In the genomic region with DNA sequence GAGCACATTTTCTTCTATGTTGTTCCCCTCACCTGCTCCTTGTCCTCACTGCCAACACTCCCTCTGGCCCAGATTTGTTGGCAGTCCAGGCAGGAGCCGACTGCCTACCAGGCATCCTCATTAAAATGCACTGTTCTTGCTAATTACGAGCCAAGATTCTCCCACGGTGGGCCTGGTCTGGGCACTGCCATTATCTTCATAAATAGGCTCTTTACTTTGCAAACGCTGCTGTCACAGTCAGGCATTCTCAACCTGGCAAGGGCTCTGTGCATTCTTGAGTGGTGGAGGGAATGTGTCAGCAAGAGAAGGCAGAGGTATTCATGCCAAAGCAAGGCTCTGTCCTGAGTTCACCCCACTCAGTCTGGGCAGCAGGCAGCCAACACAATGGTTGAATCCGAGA, we compare ENCODE assay signal across 9 mouse cellular contexts. TPM values are rescaled to one million over a fixed set of nuclear protein-coding genes. Genes with fewer than 3 reads are reported as not detected.
DNase-seq lines count a peak whose midpoint lies in the region; ATAC-seq and TF ChIP-seq lines count a peak whose summit lies in the region.
"Had no signal": no experiment of that assay in that cellular context is flagged by ENCODE, and none has a peak within 500 bp of the region (broad histone marks: within the 10 kb centered on the region; RNA-seq: fewer than 3 reads in every experiment).

No protein-coding gene starts in this region.

- intact Hi-C loops in gastrocnemius, adult 2 months (cut with DNase I) = no loop called here

- no peak; the same call in 1 of the 2 replicates for TF ChIP-seq CTCF in gastrocnemius, adult 2 months (IDR thresholded peaks at IDR 0.05)
- TF ChIP-seq CTCF in lung, postnatal 0 days (IDR thresholded peaks at IDR 0.05) = no peak
- no peak for TF ChIP-seq CTCF in thymus, adult 2 months (IDR thresholded peaks at IDR 0.05; ENCODE audit: borderline replicate concordance, control insufficient read depth, extremely low read depth, insufficient read depth, low read length, poor library complexity)

- H3K4me1 ChIP-seq in lung, postnatal 0 days (ENCODE audit: insufficient read depth, low read depth, low read length) = peaks cover 12% of the 10 kb centered on the region
- peaks cover 5% of the 10 kb centered on the region for H3K4me1 ChIP-seq in thymus, adult 2 months (replicated peaks; ENCODE audit: control insufficient read depth, insufficient read depth, low read length)

- DNase-seq in adrenal gland, postnatal 36 days = peak; percentile 27 to 40
- peak; percentile 96 for DNase-seq in cerebellum, adult 9-10 months
- peak; percentile 72 for DNase-seq in gastrocnemius, adult 2 months
- peak; percentile 64 to 65 for DNase-seq in kidney, postnatal 36 days
- DNase-seq in lung, postnatal 0 days (ENCODE audit: low spot score) = peak; percentile 65
- DNase-seq in telencephalon, adult 2 months (ENCODE audit: low read depth, low spot score) = peak; percentile 91
- DNase-seq in thymus, adult 2 months = no peak
- no peak for DNase-seq in natural killer cell, adult 2 months (ENCODE audit: low spot score in 2 of 2)

- no peaks in the 10 kb centered on the region for H3K27me3 ChIP-seq in lung, postnatal 0 days (replicated peaks; ENCODE audit: insufficient read depth, low read length)
- H3K27me3 ChIP-seq in thymus, adult 2 months (ENCODE audit: control insufficient read depth, insufficient read depth, low read length) = no peaks in the 10 kb centered on the region

- no peak overlapping the region for H3K9ac ChIP-seq in lung, postnatal 0 days (replicated peaks; ENCODE audit: low read depth)

- 37% methylated on average over 5 of the region's 5 CpGs for WGBS in lung, postnatal 0 days
- WGBS in thymus, adult 2 months = 88% methylated on average over 5 of the region's 5 CpGs

- no peaks in the 10 kb centered on the region for H3K36me3 ChIP-seq in lung, postnatal 0 days (ENCODE audit: insufficient read depth, low read length)
- H3K36me3 ChIP-seq in thymus, adult 2 months (ENCODE audit: control insufficient read depth, insufficient read depth, low read length) = no peaks in the 10 kb centered on the region

- peak; percentile 25; the same call in 1 of the 2 replicates for TF ChIP-seq EP300 in lung, postnatal 0 days (IDR thresholded peaks at IDR 0.05)

- H3K27ac ChIP-seq in gastrocnemius, adult 2 months = peak overlapping the region; percentile 81
- H3K27ac ChIP-seq in lung, postnatal 0 days (ENCODE audit: low read length) = peak overlapping the region; percentile 33; the same call in 1 of the 2 replicates
- no peak overlapping the region; the same call in 1 of the 2 replicates for H3K27ac ChIP-seq in thymus, adult 2 months (ENCODE audit: control insufficient read depth, insufficient read depth, low read length)

- H3K4me3 ChIP-seq in gastrocnemius, adult 2 months = peak overlapping the region; percentile 48
- H3K4me3 ChIP-seq in lung, postnatal 0 days (ENCODE audit: low read depth, low read length) = no peak overlapping the region
- H3K4me3 ChIP-seq in thymus, adult 2 months (ENCODE audit: control insufficient read depth, insufficient read depth, low read length) = no peak overlapping the region
- H3K4me3 ChIP-seq: myocyte had no signal

- no peak overlapping the region for H3K4me2 ChIP-seq in lung, postnatal 0 days (replicated peaks; ENCODE audit: low read depth, low read length)

- ATAC-seq in lung, postnatal 0 days = peak; percentile 16; the same call in 1 of the 2 replicates

- no peaks in the 10 kb centered on the region for H3K9me3 ChIP-seq in lung, postnatal 0 days (ENCODE audit: low read length)

- TF ChIP-seq POLR2A in thymus, adult 2 months (IDR thresholded peaks at IDR 0.05; ENCODE audit: control insufficient read depth, extremely low read depth, insufficient read depth, low read length, poor library complexity) = no peak

RNA-seq across cellular contexts. Expression of gene Sorl1, which starts 59.4 kb away (rescaled TPM):
- 10 to 100 TPM; 19.6 to 33.3 TPM for total RNA-seq in adrenal gland, postnatal 36 days (2021)
- total RNA-seq in gastrocnemius, adult 2 months (2021) = 10 to 100 TPM; 38.7 to 43.4 TPM
- 16.4 and 18.4 TPM in 2 replicates for polyA plus RNA-seq in lung, postnatal 0 days (2015; fragmentation: Nextera tagmentation; extraction: Ambion mirVana)
- polyA plus RNA-seq in thymus, adult 2 months (2012; rRNA removed) = 21.9 and 27.7 TPM in 2 replicates

Comparison
In these comparisons a context has a peak if more than half of its experiments do, and no peak if none do; other contexts are left out.
1. DNase-seq: peak in adrenal gland, postnatal 36 days (2 of 2), cerebellum, adult 9-10 months (single experiment), gastrocnemius, adult 2 months (single experiment), kidney, postnatal 36 days (2 of 2), lung, postnatal 0 days (single experiment) and telencephalon, adult 2 months (single experiment); none in thymus, adult 2 months (single experiment) and natural killer cell, adult 2 months (0 of 2).